Mouse (Mus musculus): ENCODE measurements around the gene AC124108.1.

Gene AC124108.1

GRCm38 (mm10) chr1:132164780-132165518 is 26.3 kb upstream of the AC124108.1 start:
- in situ Hi-C loops (cut with MboI, MseI): loop anchor here (5.0 kb wide), 1 partner anchor 42 kb away; no protein-coding TSS in a partner anchor

- in situ Hi-C loops (cut with MboI, MseI): no loop called here
Observed at GRCm38 (mm10) chr1:132165859-132166258, 25.4 kb upstream of the AC124108.1 start.

- in situ Hi-C loops (cut with MboI, MseI): no loop called here
Observed at GRCm38 (mm10) chr1:132168115-132168767, 23.0 kb upstream of the AC124108.1 start.

- in situ Hi-C loops (cut with MboI, MseI): no loop called here
Observed at GRCm38 (mm10) chr1:132170698-132171097, 20.6 kb upstream of the AC124108.1 start.

GRCm38 (mm10) chr1:132171619-132172018 is 19.6 kb upstream of the AC124108.1 start:
- in situ Hi-C loops (cut with MboI, MseI): no loop called here

GRCm38 (mm10) chr1:132186303-132186702 is 5.0 kb upstream of the AC124108.1 start:
- in situ Hi-C loops (cut with MboI, MseI): no loop called here

- in situ Hi-C loops (cut with MboI, MseI): no loop called here
Observed at GRCm38 (mm10) chr1:132188442-132189066, 2.7 kb upstream of the AC124108.1 start.

- in situ Hi-C loops (cut with MboI, MseI): no loop called here
Observed at GRCm38 (mm10) chr1:132189231-132189630, 2.0 kb upstream of the AC124108.1 start.

- in situ Hi-C loops (cut with MboI, MseI): no loop called here
Observed at GRCm38 (mm10) chr1:132190040-132190513, 1.2 kb upstream of the AC124108.1 start.

GRCm38 (mm10) chr1:132190621-132191092 is 600 bp upstream of the AC124108.1 start:
- in situ Hi-C loops (cut with MboI, MseI): no loop called here

GRCm38 (mm10) chr1:132191786-132192680 is 776 bp downstream of the AC124108.1 start:
- in situ Hi-C loops (cut with MboI, MseI): no loop called here

- in situ Hi-C loops (cut with MboI, MseI): no loop called here
Observed at GRCm38 (mm10) chr1:132193806-132194205, 2.5 kb downstream of the AC124108.1 start.

- in situ Hi-C loops (cut with MboI, MseI): no loop called here
Observed at GRCm38 (mm10) chr1:132194624-132195023, 3.4 kb downstream of the AC124108.1 start.

- in situ Hi-C loops (cut with MboI, MseI): no loop called here
Observed at GRCm38 (mm10) chr1:132195100-132195499, 3.8 kb downstream of the AC124108.1 start.

- in situ Hi-C loops (cut with MboI, MseI): no loop called here
Observed at GRCm38 (mm10) chr1:132195681-132196080, 4.4 kb downstream of the AC124108.1 start.

- in situ Hi-C loops (cut with MboI, MseI): no loop called here
Observed at GRCm38 (mm10) chr1:132196337-132196736, 5.1 kb downstream of the AC124108.1 start.

GRCm38 (mm10) chr1:132197666-132198065 is 6.4 kb downstream of the AC124108.1 start:
- in situ Hi-C loops (cut with MboI, MseI): no loop called here

- in situ Hi-C loops (cut with MboI, MseI): no loop called here
Observed at GRCm38 (mm10) chr1:132198401-132199071, 7.3 kb downstream of the AC124108.1 start.

GRCm38 (mm10) chr1:132199244-132199643 is 8.0 kb downstream of the AC124108.1 start:
- in situ Hi-C loops (cut with MboI, MseI): no loop called here

GRCm38 (mm10) chr1:132199934-132200333 is 8.7 kb downstream of the AC124108.1 start:
- in situ Hi-C loops (cut with MboI, MseI): no loop called here
